Mouse (Mus musculus): ENCODE measurements around the gene Ybx1.
A peak's percentile ranks its signal among the peaks of the same experiment; 100 is the strongest.

Ybx1 gene

DNA sequence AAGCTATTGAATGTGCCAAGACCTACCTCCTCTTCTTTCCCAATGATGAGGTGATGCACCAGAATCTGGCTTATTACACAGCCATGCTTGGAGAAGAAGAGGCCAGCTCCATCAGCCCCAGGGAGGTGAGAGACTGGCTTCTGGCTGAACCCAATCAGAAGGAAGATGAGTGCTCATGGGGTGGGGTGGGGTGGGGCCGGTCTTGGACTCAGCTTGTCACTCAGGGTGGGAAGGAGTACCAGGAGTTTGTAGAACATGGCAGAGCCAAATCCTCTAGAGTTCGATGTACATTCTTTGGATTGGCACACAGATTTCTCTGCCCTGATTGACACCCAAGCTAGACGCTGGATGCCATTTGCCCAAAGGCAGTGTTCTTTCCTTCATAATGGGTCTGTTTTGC is 55.7 kb downstream of the Ybx1 start:
- DNase-seq (ENCODE audit: low read depth, low spot score): no peak

DNA sequence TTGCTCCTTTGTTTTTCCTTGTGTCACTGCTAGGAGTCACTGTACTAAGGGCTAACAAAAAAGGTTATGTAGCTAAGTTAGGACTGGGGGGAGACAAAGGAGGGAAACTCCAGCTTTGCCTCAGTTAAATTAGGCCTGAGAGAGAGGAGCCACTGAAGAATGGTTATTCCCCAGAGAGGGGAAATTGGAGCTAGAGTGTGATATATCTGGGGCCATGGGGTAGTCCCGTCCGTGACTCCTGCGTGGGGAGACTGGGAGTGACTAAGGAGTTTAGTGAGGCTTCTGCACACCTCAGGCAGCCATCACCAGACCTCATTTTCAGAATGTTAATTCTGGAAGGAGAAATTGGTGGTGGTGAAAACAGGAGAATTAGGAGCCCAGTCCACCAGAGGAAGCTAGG is 60.1 kb downstream of the Ybx1 start:
- no peak for DNase-seq (ENCODE audit: low read depth, low spot score)

DNA sequence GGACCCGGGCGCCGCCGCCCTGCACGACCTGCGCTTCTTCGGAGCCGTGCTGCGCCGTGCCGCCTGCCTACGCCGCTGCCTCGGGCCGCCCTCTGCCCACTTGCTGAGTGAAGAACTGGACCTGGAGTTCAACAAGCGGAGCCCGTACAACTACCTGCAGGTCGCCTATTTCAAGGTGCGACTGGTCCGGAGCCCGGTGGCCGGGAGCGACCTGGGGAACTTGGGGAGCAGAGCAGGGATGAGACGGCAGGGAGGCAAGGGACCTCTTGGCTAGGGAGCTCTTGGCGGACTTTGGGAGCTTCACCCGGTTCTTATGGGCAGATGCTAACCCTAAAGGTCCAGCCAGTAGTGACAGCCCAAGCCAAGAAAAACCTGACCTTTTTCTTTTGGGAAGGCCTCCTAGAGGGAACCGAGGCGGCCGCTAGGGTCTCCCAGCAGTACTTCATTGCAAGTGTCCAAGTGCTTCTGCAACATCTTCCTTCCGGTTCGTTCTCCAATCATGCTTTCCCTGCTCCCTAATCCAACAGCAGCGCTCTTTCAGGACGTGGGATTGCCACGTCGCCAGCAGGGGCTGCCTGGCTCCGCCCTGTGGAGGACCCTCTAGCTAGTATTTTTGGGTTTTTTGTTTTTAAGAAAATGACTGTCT is 61.0 kb downstream of the Ybx1 start:
- peak; percentile 74 for DNase-seq (ENCODE audit: low read depth, low spot score)

DNA sequence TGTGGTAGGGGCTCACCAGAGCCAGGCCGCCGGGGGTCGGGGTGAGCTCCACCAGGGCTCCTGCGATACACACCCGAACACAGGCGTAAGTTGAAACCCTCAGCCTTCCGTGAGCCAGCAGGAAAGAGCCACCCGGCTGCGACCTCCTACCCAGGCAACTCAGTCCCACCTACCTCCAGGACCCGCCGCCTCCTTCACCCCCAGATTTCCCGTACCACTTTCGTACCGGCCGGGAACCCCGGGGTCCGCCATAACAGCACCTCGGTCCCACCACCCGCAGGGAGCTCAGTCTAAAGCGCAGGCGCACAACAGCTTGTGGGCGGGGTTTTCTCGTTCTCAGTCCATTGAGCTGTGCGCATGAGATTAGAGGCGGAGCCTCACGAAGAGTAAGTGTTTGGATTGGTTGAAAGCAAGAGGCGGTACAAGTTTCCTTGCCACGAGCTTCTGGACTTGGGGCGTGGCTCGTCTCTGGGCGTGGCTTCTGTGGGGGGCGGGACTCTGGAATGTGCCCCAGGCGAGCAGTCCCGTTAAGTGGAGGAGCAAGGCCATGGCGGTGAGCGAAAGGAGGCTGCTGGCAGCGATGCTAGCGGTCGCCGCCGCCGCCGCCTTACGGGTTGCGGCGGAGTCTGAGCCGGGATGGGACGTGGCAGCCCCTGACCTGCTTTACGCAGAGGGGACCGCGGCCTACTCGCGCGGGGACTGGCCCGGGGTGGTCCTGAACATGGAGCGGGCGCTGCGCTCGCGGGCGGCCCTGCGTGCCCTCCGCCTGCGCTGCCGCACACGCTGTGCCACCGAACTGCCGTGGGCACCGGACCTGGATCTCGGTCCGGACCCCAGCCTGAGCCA is 61.8 kb downstream of the Ybx1 start, which contains the start of the genes AU022252 and P3h1:
Gene AU022252 (minus strand): TSS at position 303 of the 846 bp plus-strand sequence.
Gene P3h1 (plus strand): TSS at position 506 of the 846 bp plus-strand sequence.
- peak; percentile 99 for DNase-seq (ENCODE audit: low read depth, low spot score)

All from ZHBTc4 (cell line).